Comparison of ENCODE assay signal across 19 mouse cellular contexts in genomic region chr16:90359750-90360149, GRCm38 (mm10). TPM values are rescaled to one million over a fixed set of nuclear protein-coding genes. Genes with fewer than 3 reads are reported as not detected.
DNase-seq lines count a peak whose midpoint lies in the region; ATAC-seq and TF ChIP-seq lines count a peak whose summit lies in the region.
"Had no signal": no experiment of that assay in that cellular context is flagged by ENCODE, and none has a peak within 500 bp of the region (broad histone marks: within the 10 kb centered on the region; RNA-seq: fewer than 3 reads in every experiment).

No protein-coding gene starts in this region.

- ATAC-seq in forebrain, embryonic 15.5 days (replicated peaks): peak; percentile 55
- no peak for ATAC-seq in forebrain, embryonic 11.5 days (replicated peaks; ENCODE audit: low FRiP score)
- ATAC-seq in heart, embryonic 15.5 days (replicated peaks; ENCODE audit: insufficient number of reproducible peaks, insufficient read depth, low FRiP score, low read depth): no peak
- no peak for ATAC-seq in limb, embryonic 11.5 days (ENCODE audit: insufficient number of reproducible peaks, low FRiP score, low TSS enrichment, low read depth)

- intact Hi-C loops in heart, postnatal 10 days (cut with DNase I): no loop called here

- no peak overlapping the region for H3K27ac ChIP-seq in forebrain, embryonic 15.5 days (replicated peaks)
- no peak overlapping the region for H3K27ac ChIP-seq in forebrain, embryonic 11.5 days (ENCODE audit: low read depth, low read length)
- peak overlapping the region; percentile 61 for H3K27ac ChIP-seq in heart, embryonic 15.5 days
- H3K27ac ChIP-seq in limb, embryonic 11.5 days (replicated peaks; ENCODE audit: low read depth, low read length): no peak overlapping the region
- H3K27ac ChIP-seq: liver, embryonic 14.5 days had no signal

- WGBS in forebrain, embryonic 15.5 days: 13% methylated on average over 4 of the region's 4 CpGs
- 35% methylated on average over 4 of the region's 4 CpGs for WGBS in forebrain, embryonic 11.5 days
- 16% methylated on average over 4 of the region's 4 CpGs for WGBS in heart, embryonic 15.5 days
- WGBS in limb, embryonic 11.5 days: 10% methylated on average over 4 of the region's 4 CpGs

- H3K9ac ChIP-seq in forebrain, embryonic 15.5 days (replicated peaks): no peak overlapping the region
- H3K9ac ChIP-seq in forebrain, embryonic 11.5 days (ENCODE audit: low read length): no peak overlapping the region
- no peak overlapping the region for H3K9ac ChIP-seq in heart, embryonic 15.5 days
- no peak overlapping the region for H3K9ac ChIP-seq in limb, embryonic 11.5 days (ENCODE audit: low read length)
- H3K9ac ChIP-seq: liver, embryonic 14.5 days had no signal

- H3K27me3 ChIP-seq in forebrain, embryonic 15.5 days: no peaks in the 10 kb centered on the region
- no peaks in the 10 kb centered on the region for H3K27me3 ChIP-seq in forebrain, embryonic 11.5 days (ENCODE audit: control insufficient read depth, insufficient read depth, low read length)
- no peaks in the 10 kb centered on the region for H3K27me3 ChIP-seq in heart, embryonic 15.5 days
- no peaks in the 10 kb centered on the region for H3K27me3 ChIP-seq in limb, embryonic 11.5 days (ENCODE audit: control insufficient read depth, insufficient read depth, low read length)

- no peak overlapping the region for H3K4me3 ChIP-seq in forebrain, embryonic 15.5 days
- H3K4me3 ChIP-seq in forebrain, embryonic 11.5 days (ENCODE audit: low read depth, low read length): no peak overlapping the region
- H3K4me3 ChIP-seq in heart, embryonic 15.5 days: peak overlapping the region; percentile 24
- H3K4me3 ChIP-seq in limb, embryonic 11.5 days (ENCODE audit: low read depth, low read length): no peak overlapping the region
- H3K4me3 ChIP-seq: myocyte had no signal

- H3K36me3 ChIP-seq in forebrain, embryonic 15.5 days: no peaks in the 10 kb centered on the region
- no peaks in the 10 kb centered on the region for H3K36me3 ChIP-seq in forebrain, embryonic 11.5 days (ENCODE audit: control insufficient read depth, insufficient read depth, low read length)
- H3K36me3 ChIP-seq in heart, embryonic 15.5 days: no peaks in the 10 kb centered on the region
- no peaks in the 10 kb centered on the region for H3K36me3 ChIP-seq in limb, embryonic 11.5 days (ENCODE audit: control insufficient read depth, insufficient read depth, low read length)
- H3K36me3 ChIP-seq: G1E had no signal

- H3K9me3 ChIP-seq in forebrain, embryonic 15.5 days: no peaks in the 10 kb centered on the region
- no peaks in the 10 kb centered on the region for H3K9me3 ChIP-seq in forebrain, embryonic 11.5 days (ENCODE audit: control insufficient read depth, low read length)
- H3K9me3 ChIP-seq in heart, embryonic 15.5 days (replicated peaks): no peaks in the 10 kb centered on the region
- H3K9me3 ChIP-seq in limb, embryonic 11.5 days (ENCODE audit: control insufficient read depth, low read length): no peaks in the 10 kb centered on the region

- no peak overlapping the region for H3K4me2 ChIP-seq in forebrain, embryonic 15.5 days (replicated peaks)
- no peak overlapping the region for H3K4me2 ChIP-seq in forebrain, embryonic 11.5 days (ENCODE audit: low read depth, low read length, severe bottlenecking)
- H3K4me2 ChIP-seq in heart, embryonic 15.5 days: peak overlapping the region; percentile 44
- H3K4me2 ChIP-seq in limb, embryonic 11.5 days (ENCODE audit: low read depth, severe bottlenecking): no peak overlapping the region; the same call in 1 of the 2 replicates
- H3K4me2 ChIP-seq: midbrain, embryonic 11.5 days had no signal

- peaks cover 15% of the 10 kb centered on the region for H3K4me1 ChIP-seq in forebrain, embryonic 15.5 days
- H3K4me1 ChIP-seq in forebrain, embryonic 11.5 days (replicated peaks; ENCODE audit: control insufficient read depth, insufficient read depth, low read length): no peaks in the 10 kb centered on the region; the same call in 1 of the 2 replicates
- H3K4me1 ChIP-seq in heart, embryonic 15.5 days (replicated peaks): peaks cover 32% of the 10 kb centered on the region
- H3K4me1 ChIP-seq in limb, embryonic 11.5 days (ENCODE audit: control insufficient read depth, insufficient read depth, low read length): peaks cover 9% of the 10 kb centered on the region; the same call in 1 of the 2 replicates

- no peak for TF ChIP-seq CTCF in brain, embryonic 14.5 days (IDR thresholded peaks at IDR 0.05; ENCODE audit: borderline replicate concordance, extremely low read depth, insufficient read depth, insufficient read length)

- no peak for DNase-seq in forebrain, embryonic 11.5 days (ENCODE audit: low spot score)
- no peak for DNase-seq in heart, postnatal 10 days
- DNase-seq in brain, embryonic 14.5 days (ENCODE audit: low read depth): peak; percentile 47
- peak; percentile 38 for DNase-seq in limb, embryonic 11.5 days (ENCODE audit: low spot score)
- DNase-seq in layer of hippocampus, adult 9-11 months: no peak
- DNase-seq: adrenal gland, postnatal 10 days; cerebellum, adult 9-11 months; gastrocnemius, postnatal 36 days; kidney, adult 18-20 months; kidney, postnatal 14 days; lung, postnatal 36 days; retina, postnatal 1 day; thymus, adult 18-20 months had no signal

- no peak for TF ChIP-seq POLR2A in brain, embryonic 14.5 days (IDR thresholded peaks at IDR 0.05; ENCODE audit: borderline replicate concordance, extremely low read depth, insufficient read depth, insufficient read length, poor library complexity, severe bottlenecking)

RNA-seq across cellular contexts. Expression of gene Hunk, which starts 26.1 kb away (rescaled TPM):
- 11.8 and 13.6 TPM in 2 replicates for polyA plus RNA-seq in forebrain, embryonic 15.5 days (2015; fragmentation: Nextera tagmentation; extraction: Ambion mirVana)
- polyA plus RNA-seq in forebrain, embryonic 11.5 days (2014; fragmentation: Nextera tagmentation; extraction: Ambion mirVana): 17.6 and 19.1 TPM in 2 replicates
- 7.2 and 9.8 TPM in 2 replicates for polyA plus RNA-seq in heart, embryonic 15.5 days (2015; fragmentation: Nextera tagmentation; extraction: Ambion mirVana)
- total RNA-seq in heart, postnatal 10 days (2021): 1 to 10 TPM; 3.0 to 4.1 TPM
- polyA plus RNA-seq in brain, embryonic 14.5 days (2012; rRNA removed): 14.3 and 19.4 TPM in 2 replicates
- 19.0 and 22.7 TPM in 2 replicates for polyA plus RNA-seq in limb, embryonic 11.5 days (2014; fragmentation: Nextera tagmentation; extraction: Ambion mirVana)
- polyA plus RNA-seq: G1E had no signal

Comparison
In these comparisons a context has a peak if more than half of its experiments do, and no peak if none do; other contexts are left out.
1. DNase-seq: peak in brain, embryonic 14.5 days (single experiment) and limb, embryonic 11.5 days (single experiment); none in forebrain, embryonic 11.5 days (single experiment), heart, postnatal 10 days (0 of 2) and layer of hippocampus, adult 9-11 months (single experiment).